Mouse (Mus musculus) ES-E14 (cell line): ENCODE measurements around the gene Dnajb3.

Experiments
- CHD2 ChIP-seq: IDR thresholded peaks from 2 replicates; pipeline ENCODE4 v1.6.1; 2014; ENCODE audit warnings: mild to moderate bottlenecking, low read depth, low read length, inconsistent platforms
- HCFC1 ChIP-seq: IDR thresholded peaks from 2 replicates; pipeline ENCODE4 v1.6.1; 2012; ENCODE audit warnings: low read length, inconsistent platforms, borderline replicate concordance; ENCODE audit not compliant: insufficient read depth
- MAFK ChIP-seq: IDR thresholded peaks from 2 replicates; pipeline ENCODE4 v1.6.1; 2014; ENCODE audit warnings: mild to moderate bottlenecking, low read depth, low read length, inconsistent platforms; ENCODE audit not compliant: insufficient read depth
- ZC3H11A ChIP-seq: IDR thresholded peaks from 2 replicates; pipeline ENCODE4 v1.6.1; 2012; ENCODE audit warnings: low read depth, mild to moderate bottlenecking, inconsistent platforms, low read length, borderline replicate concordance

GRCm38 (mm10) chr1:88224029-88224776, 18.6 kb upstream of the Dnajb3 start:
- no peak for TF ChIP-seq ZC3H11A
- no peak for TF ChIP-seq MAFK
- no peak for TF ChIP-seq CHD2
- TF ChIP-seq HCFC1 = no peak
